Mouse (Mus musculus) c-Kit-positive CD71-positive TER-119-positive erythroid progenitor cells, embryonic 14.5 days (primary cell): ENCODE results near the gene Cngb1.
"Not testable (repeated sequence)": the region's sequence is repeated elsewhere in the genome, so short reads cannot be mapped to it uniquely, and the experiment has no call there.

Experiments used
- DNase-seq: peaks from one replicate; pipeline ENCODE4 v3.0.0-alpha.2; 2013; ENCODE audit warnings: low spot score

Cngb1 gene

DNA sequence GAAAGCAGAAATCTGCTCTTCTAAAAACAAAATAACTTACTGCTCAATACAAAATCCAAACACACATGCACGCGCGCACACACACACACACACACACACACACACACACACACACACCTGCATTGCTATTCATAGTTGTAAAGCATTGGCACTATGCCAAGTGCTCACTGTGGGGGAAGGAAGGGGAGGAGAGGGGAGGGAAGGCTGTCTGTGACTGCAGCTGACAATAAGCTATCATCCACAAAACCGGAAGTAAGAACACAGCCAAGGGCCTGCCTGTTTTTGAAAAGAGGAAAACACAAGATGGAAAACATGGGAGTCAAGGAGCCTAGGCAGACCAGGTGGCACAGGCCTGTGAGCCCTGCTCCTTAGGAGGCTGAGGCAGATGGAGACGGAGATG is 61.2 kb downstream of the Cngb1 start:
- no peak for DNase-seq

- DNase-seq: no peak
These were observed 62.5 kb downstream of the Cngb1 start for GRCm38 (mm10) chr8:95243853-95244252.

DNA sequence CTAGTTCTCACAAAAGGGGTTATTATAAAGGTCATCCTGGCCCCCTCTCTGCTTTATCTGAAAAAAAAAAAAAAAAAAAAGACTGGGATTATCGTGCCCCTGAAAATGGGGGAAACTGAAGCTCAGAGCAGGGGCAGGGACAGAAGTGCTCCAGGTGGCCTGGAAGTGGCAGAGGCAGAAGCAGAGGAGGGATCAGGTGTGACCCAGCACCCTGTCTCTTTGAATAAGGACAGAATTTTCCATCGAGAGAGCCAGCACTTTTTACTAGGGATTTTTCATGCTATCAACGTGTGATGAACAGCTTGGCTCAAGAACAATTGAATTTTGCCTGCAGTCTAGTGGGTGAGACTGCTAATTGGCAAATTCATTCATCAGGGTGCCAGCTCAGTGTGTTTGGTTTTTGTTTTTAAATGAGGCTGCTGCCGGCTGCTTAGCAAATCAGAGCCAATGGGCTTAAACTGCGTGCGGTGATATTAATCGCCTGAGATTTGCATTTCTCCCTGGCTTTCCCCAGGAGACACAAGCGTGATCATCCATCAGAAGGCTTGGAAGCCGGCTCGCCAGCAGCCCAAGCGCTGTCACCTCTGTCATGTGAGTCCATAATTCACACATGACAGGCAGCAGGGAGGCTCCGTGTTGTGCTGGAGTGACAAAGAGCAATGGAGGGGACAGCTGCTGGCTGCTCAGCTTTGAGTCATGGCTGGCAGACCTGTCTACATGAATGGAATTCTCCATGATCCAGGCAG is 63.4 kb downstream of the Cngb1 start:
- no peak for DNase-seq

- no peak for DNase-seq
These were observed 64.1 kb downstream of the Cngb1 start for GRCm38 (mm10) chr8:95242099-95242825.

- DNase-seq: peak; percentile 57
These were observed 70.7 kb downstream of the Cngb1 start for GRCm38 (mm10) chr8:95235683-95236082.

DNA sequence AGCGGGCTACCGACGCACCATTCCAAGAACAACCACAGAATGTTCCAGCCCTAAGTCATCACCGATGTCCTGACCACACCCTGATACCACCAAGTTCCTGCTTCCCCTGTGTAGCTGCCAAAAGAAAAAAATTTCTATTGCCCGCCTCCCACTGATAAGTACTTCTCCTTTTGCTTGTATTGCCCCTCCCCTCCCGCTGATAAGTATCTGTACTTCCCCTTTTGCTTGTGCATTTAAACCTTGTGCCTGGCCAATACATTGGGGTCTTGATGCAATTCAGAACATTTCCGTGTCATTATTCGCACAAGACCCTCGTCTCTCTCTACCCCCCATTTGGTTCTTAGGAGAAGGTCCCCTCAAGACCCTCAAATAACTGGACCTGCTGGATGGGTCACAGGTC is 76.3 kb downstream of the Cngb1 start:
- DNase-seq: not testable (repeated sequence)

GRCm38 (mm10) chr8:95227151-95227468 is 79.3 kb downstream of the Cngb1 start:
- no peak for DNase-seq

DNA sequence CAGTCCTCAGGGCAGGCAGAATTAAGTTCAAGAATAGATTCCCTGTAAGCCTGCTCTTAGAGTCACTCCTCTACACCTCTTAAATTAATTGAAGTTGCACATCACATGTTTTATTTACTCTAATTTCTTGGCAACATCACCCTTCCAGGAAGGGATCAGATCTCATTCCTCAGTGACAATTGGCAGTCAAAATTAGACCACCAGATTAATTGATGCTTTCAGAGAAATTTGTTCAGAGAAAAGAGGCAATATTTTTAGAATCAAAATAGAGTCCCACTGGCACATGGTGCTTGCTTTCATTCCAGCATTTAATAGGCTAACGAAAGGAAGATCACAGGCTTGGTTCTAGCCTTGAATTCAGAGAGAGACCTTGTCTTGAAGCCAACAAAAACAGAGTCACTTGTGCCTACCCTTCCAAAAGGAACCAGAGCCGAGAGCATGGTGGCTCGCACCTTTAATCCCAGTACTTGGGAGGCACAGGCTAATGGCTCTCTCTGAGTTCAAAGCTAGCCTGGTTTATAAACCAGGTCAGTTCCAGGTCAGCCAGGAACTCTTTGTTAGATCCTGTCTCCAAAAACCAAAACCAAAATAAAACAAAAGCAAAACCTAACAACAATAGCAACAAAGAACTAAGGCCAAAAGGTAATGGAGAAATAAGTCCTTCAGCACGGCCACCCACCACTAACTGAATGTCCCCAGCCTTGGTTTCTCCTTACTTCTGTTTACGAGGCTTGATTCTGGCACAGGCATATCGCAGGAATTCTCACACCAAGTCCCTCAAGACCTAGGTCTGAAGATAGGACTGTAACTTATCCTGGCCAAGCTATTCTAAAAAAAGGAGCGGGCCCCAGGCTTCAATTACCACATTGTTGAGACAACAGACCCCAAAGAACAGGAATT is 79.9 kb downstream of the Cngb1 start:
- DNase-seq: no peak

GRCm38 (mm10) chr8:95223969-95224368 is 82.4 kb downstream of the Cngb1 start:
- no peak for DNase-seq

DNA sequence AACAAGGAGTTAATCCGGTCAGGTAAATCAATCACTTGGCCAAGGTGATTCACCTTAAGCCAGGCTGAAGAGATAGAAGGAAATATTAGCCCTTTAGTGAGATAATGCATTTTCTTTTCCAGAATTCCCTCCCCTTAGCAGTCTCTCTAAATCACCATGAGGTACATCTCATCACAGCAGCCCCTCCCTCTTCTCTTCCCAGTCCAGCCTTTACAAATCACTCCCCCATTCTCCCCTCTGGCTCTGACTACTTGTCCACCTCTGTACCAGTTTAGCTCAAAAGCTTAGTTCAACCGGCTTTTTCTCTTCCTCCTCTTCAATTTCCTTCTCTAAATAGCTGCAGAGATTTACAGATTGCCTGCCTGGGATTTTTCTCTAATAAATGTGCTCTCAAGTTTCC is 85.3 kb downstream of the Cngb1 start:
- DNase-seq: no peak

DNA sequence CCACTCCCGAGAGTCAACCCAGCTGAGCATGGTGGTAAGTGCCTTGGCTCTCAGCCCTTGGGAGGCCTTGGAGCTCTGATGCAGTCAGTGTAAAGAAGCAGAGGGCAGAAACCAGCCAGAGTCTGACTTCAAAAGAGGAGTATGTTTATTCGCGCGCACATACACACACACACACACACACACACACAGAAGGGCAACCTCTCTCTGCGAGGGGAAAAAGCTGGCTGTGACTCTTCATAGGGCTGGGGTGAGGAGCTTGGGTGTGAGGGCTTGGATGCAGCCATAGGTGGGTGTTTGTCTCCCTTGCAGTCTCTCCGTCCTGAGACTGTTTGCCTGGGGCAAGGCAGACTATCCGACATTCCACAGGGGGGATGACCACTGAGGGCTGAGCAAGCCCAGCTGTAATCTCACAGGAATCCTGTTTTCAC is 85.8 kb downstream of the Cngb1 start:
- no peak for DNase-seq

GRCm38 (mm10) chr8:95219623-95220022 is 86.8 kb downstream of the Cngb1 start:
- DNase-seq: no peak

GRCm38 (mm10) chr8:95215709-95216360 is 90.5 kb downstream of the Cngb1 start:
- DNase-seq: no peak

GRCm38 (mm10) chr8:95209924-95210323 is 96.5 kb downstream of the Cngb1 start:
- DNase-seq: no peak

- DNase-seq: no peak
These were observed 100.4 kb downstream of the Cngb1 start for GRCm38 (mm10) chr8:95205946-95206345.

DNA sequence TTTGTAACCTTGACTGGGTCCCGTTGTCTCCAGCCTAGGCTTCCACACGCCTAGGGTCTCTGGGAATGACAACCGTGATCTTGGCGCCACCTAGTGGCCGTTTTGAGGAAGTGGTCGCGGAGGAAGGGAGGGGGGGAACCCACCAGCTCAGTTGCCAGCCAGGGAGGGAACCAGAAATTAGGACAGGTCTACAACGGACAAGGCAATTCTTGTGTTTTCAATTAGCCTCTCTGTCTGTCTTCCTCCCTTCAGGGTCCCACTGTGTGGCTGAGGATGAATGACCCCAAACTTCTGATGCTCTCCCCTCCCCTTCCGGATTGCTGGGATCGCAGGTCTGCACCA is 102.4 kb downstream of the Cngb1 start:
- DNase-seq: peak; percentile 44

DNA sequence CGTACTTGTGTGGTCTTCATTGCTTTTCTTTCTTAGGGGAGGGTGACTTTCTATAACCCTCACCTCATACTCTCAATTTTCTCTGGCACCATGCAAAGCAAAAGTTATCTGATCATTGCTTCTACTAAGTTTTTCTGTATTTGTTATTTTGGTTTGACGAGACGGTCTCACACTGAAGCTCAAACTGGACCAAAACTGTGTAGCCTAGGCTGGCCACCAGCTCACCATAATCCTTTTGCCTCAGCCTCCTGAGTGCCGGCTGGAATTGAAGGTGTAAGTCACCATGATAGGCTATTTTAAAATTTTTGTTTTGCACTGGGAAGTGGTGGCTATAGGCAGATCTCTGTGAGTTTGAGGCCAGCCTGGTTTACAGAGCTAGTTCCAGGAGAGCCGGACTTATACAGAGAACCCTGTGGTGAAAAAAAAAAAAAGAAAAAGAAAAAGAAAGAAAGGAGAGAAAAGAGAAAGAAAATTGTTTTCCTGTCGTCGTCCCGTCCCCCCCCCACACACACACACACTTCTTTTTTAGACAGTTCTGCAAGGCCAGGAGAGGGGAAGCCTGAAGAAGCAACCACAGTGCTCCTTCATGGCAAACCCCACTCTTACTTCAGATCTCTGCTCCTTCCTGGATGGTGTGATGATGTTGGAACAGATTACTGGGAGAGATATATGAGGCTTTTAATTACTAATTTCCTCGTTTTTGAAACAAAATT is 102.9 kb downstream of the Cngb1 start:
- DNase-seq: no peak

DNA sequence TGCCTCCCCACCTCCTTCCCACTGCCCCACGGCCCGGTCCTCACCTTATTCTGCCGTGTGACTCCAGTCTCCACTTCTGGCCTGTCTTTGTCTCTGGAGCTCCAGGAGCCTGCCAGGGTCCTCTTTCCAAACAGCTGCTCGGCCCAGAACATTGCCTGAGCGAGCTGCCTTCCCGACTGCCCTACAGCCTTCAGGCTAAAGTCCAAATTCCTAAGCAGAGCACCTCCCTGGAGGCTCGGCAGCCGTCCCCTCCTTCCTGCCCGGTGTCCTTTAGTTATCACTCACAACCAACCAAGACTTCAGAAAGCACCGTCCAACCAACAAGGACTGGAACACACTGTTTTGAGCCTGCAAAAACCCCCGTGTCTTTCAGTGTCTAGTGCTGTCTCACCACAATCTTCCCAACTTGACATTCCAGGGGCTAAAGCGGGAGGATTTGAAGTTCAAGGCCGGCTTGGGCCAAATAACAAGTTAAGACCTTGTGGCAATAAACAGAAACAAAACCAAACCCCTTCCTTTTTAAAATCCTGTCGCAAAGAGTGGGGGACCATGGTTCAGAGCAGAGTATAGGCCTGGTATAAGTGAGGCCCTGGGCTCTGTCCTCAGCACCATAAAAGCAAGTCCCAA is 103.6 kb downstream of the Cngb1 start, which contains the start of gene Kifc3:
TSS of gene Kifc3 (minus strand) at position 164 of the 627 bp plus-strand sequence.
- DNase-seq: no peak

DNA sequence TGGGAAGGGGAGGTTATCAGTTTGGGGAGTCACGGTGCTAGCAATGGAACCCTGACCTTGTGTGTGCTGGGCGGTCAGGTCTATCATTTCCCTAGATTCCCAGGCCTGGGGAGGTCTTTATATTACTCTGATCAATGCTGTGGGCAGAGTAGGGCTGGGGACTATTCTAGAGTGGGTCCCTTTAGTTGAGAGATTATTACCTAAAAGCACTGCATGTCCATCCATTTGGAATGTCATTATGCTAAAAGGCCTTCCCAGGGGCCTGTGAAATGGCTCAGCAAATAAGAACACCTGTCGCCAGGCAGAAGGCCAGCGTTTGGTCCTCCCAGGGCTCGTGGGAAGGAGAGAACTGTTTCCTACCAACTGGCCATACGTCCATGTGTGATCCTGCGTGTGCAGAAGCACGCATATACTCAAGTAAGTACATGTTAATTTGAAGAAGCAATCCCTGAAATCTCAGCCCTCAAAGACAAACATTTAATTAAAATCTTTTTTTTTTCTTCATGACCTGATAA is 104.3 kb downstream of the Cngb1 start:
- DNase-seq: no peak

DNA sequence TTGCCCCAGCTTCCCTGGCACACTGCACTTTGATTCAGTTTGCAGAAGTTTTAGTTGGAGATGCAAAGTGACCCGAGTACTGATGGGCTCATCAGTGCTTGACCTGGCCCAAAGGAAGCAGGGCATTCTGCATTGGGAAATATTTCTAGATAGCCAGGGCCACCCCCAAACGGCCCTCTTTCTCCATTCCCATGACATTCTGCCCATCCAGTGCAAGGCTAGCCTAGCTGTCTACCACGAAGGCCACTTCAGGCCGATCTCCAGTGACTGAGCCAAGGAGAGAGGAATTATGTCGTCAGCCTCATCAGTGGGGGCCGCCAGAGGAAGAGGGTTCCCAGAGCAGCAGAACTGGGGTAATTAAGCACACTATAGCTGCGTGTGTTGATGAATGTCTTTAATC is 104.9 kb downstream of the Cngb1 start:
- DNase-seq: no peak

- no peak for DNase-seq
These were observed 106.4 kb downstream of the Cngb1 start for GRCm38 (mm10) chr8:95200001-95200405.
